Mouse (Mus musculus): ENCODE results near the gene Pak1ip1.

DNA sequence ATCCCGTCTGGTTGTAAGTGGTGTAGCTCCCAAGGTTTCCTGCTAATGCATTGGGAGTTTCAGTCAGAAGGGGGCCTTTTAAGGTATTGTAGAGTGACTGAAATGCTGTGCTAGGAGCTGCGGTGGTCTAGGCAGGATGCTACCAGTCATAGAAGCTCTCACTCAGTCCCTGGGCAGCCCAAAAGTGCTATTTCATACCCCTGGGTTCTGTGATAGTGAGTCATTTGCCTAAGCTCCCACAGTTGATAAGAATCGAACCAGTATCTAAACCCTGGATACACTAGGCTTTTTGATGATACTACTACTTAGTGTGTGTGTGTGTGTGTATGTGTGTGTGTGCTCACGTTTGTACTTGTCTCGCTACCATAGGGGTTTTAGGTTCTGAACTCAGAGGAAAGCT lies 29.3 kb downstream of the Pak1ip1 start:
- TF ChIP-seq EP300 (IDR thresholded peaks at IDR 0.05; ENCODE audit: low read depth) (no peak), CTCF (IDR thresholded peaks at IDR 0.05; ENCODE audit: low read depth) (no peak)
